Mouse (Mus musculus) embryonic fibroblast, embryonic 13.5 days (primary cell): ENCODE measurements around the gene Gm47985.

Experiments used
- CTCF ChIP-seq: IDR thresholded peaks from 2 replicates; pipeline ENCODE4 v1.5.1; 2011; ENCODE audit warnings: mild to moderate bottlenecking, control low read depth, low read length, moderate library complexity, borderline replicate concordance; ENCODE audit not compliant: insufficient read depth
- POLR2A ChIP-seq: IDR thresholded peaks from 2 replicates; pipeline ENCODE4 v1.6.1; 2011; ENCODE audit warnings: low read depth, mild to moderate bottlenecking, control low read depth, low read length, moderate library complexity

DNA sequence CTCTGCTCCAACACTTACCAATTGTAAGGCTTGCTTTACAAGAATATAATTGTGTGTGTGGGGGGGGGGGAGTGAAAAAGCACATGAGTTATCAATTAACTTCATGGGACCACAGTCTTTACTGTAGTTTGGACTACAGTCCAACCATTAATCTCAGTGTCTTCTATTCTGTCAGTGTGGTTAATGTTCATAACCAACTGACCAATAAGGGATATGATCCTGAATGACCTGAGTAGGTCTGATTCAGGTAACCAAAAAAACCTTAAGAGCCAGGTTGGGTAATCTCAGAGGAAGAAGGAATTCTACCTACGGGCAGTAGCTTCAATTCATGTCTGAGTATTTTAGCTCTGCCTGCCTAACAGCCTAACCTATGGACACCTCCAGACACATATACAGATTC is 42.2 kb downstream of the Gm47985 start:
- TF ChIP-seq POLR2A (no peak), CTCF (no peak)
